Mouse (Mus musculus) limb, embryonic 12.5 days (tissue): ENCODE results near the gene Dgkh. TPM values are rescaled to one million over a fixed set of nuclear protein-coding genes. Genes with fewer than 3 reads are reported as not detected.
"Not testable (repeated sequence)": the region's sequence is repeated elsewhere in the genome, so short reads cannot be mapped to it uniquely, and the experiment has no call there.

Source experiments
- ATAC-seq: fragments of 200-750 bp; cut with Nextera tagmentation; 2 replicates; pipeline ENCODE4 v1.8.0; 2017; ENCODE audit warnings: low read depth, moderate TSS enrichment; ENCODE audit not compliant: insufficient number of reproducible peaks, insufficient read depth, low FRiP score, low TSS enrichment
- H3K27ac ChIP-seq: fragments of 300-500 bp; sonication (generic); 2 replicates; pipeline ENCODE4 v1.5.1; 2016; ENCODE audit warnings: mild to moderate bottlenecking, moderate library complexity
- H3K27me3 ChIP-seq: fragments of 300-500 bp; sonication (generic); 2 replicates; pipeline ENCODE4 v1.6.1; 2016; ENCODE audit warnings: mild to moderate bottlenecking, moderate library complexity
- H3K36me3 ChIP-seq: fragments of 300-500 bp; sonication (generic); 2 replicates; pipeline ENCODE4 v1.6.1; 2016; ENCODE audit warnings: mild to moderate bottlenecking, moderate library complexity
- H3K4me1 ChIP-seq: fragments of 300-500 bp; sonication (generic); replicated peaks from 2 replicates; pipeline ENCODE4 v1.6.1; 2016
- H3K4me2 ChIP-seq: fragments of 300-500 bp; sonication (generic); 2 replicates; pipeline ENCODE4 v1.6.1; 2016; ENCODE audit warnings: mild to moderate bottlenecking, moderate library complexity
- H3K4me3 ChIP-seq: fragments of 300-500 bp; sonication (generic); replicated peaks from 2 replicates; pipeline ENCODE4 v1.5.1; 2016; ENCODE audit warnings: mild to moderate bottlenecking
- H3K9ac ChIP-seq: fragments of 300-500 bp; sonication (generic); replicated peaks from 2 replicates; pipeline ENCODE4 v1.6.1; 2016; ENCODE audit warnings: mild to moderate bottlenecking, moderate library complexity
- H3K9me3 ChIP-seq: fragments of 300-500 bp; sonication (generic); 2 replicates; pipeline ENCODE4 v1.6.1; 2016; ENCODE audit warnings: mild to moderate bottlenecking, moderate library complexity
- WGBS: fragments of 180-500 bp; shearing (Covaris S2); methylation state at CpG from one replicate; pipeline ENCODE4 v1.1.7; 2016; 5-methylcytosine and 5-hydroxymethylcytosine counted together
- polyA plus RNA-seq: library from polyadenylated mRNA; unstranded; fragments of >200 nt; fragmentation: Nextera tagmentation; extraction: Ambion mirVana; gene quantifications from 2 replicates; pipeline ENCODE4 v1.2.1, GENCODE M21; 2016

Gene Dgkh
- polyA plus RNA-seq, 1 experiment from 2014 or later, result 2.6 TPM

GRCm38 (mm10) chr14:78747454-78747853 lies 14.9 kb upstream of the Dgkh start:
- H3K4me2 ChIP-seq, result no peak overlapping the region
- no peaks in the 10 kb centered on the region for H3K9me3 ChIP-seq
- WGBS, result 81% methylated on average over 3 of the region's 3 CpGs
- no peak overlapping the region for H3K9ac ChIP-seq
- no peak for ATAC-seq
- no peak overlapping the region for H3K4me3 ChIP-seq
- no peaks in the 10 kb centered on the region for H3K27me3 ChIP-seq
- no peaks in the 10 kb centered on the region for H3K36me3 ChIP-seq
- H3K27ac ChIP-seq, result no peak overlapping the region
- H3K4me1 ChIP-seq, result no peaks in the 10 kb centered on the region

DNA sequence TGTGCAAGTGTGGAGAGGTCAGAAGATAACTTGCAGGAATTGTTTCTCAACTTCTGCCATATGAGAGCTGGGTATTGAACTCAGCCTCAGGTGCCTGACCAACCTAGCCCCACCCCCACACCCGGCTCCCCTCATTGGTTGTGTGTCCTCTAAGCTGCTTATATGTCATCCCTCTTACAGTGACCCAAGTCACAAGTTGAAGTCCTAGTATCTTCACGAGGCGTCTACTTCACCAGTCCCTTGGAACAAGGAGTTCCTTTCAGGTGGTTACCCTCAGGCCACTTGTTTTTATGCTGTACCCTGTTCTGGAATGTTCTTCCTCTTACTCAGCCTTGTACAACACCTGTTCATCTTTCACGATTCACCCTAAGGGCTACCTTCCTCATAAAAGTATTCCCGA lies 2.0 kb upstream of the Dgkh start:
- H3K4me2 ChIP-seq, result no peak overlapping the region
- H3K9ac ChIP-seq, result no peak overlapping the region
- H3K9me3 ChIP-seq, result no peaks in the 10 kb centered on the region
- peaks cover 11% of the 10 kb centered on the region for H3K4me1 ChIP-seq
- ATAC-seq, result no peak
- no peak overlapping the region for H3K4me3 ChIP-seq
- no peak overlapping the region for H3K27ac ChIP-seq
- WGBS, result 46% methylated on average over 5 of the region's 5 CpGs
- H3K36me3 ChIP-seq, result no peaks in the 10 kb centered on the region
- H3K27me3 ChIP-seq, result peaks cover 51% of the 10 kb centered on the region

GRCm38 (mm10) chr14:78734203-78734602 lies 1.6 kb upstream of the Dgkh start:
- H3K27me3 ChIP-seq, result peaks cover 51% of the 10 kb centered on the region
- not testable (repeated sequence) for H3K9ac ChIP-seq, H3K27ac ChIP-seq, H3K36me3 ChIP-seq, H3K4me3 ChIP-seq, H3K4me2 ChIP-seq, ATAC-seq, H3K9me3 ChIP-seq
- peaks cover 11% of the 10 kb centered on the region for H3K4me1 ChIP-seq
- WGBS, result 40% methylated on average over 5 of the region's 5 CpGs

DNA sequence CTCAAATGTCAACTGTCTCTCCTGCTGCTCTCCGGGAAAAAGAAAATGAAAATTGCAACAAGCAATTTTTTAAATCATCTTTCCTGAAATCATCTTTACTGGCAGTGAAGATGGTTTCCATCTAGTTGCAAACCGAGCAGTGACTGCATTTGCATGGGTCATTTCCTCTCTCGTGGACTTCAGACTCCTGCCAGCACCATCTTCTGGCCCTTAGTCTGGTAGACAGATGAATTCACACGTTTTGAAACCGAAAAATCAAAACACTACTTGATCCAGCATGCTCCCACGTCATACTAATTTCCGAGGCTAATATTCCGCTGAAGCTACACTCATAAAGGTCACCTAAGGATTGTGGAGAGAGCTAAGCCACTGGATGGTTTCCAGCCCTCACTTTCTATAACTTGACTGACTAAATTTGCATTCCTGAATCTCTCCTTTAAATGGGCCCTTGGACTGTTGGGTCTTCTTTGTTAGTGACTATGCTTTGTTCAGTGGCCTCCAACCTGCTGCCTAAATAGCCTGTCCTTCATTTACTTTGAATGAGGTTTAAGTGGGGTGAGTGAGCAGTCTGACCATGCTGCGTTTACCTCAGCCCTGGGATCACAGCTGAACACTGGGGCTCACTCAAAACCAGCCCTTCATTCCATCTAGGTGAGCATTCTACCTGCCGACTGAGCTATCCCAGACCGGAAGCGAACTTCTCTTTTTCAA lies 945 bp upstream of the Dgkh start:
- WGBS, result 25% methylated on average over 12 of the region's 12 CpGs
- Histone ChIP-seq H3K4me2 (peak overlapping the region; percentile 97), H3K9me3 (no peaks in the 10 kb centered on the region), H3K4me1 (peaks cover 11% of the 10 kb centered on the region), H3K27ac (no peak overlapping the region), H3K9ac (peak overlapping the region; percentile 78; the same call in 1 of the 2 replicates), H3K36me3 (no peaks in the 10 kb centered on the region), H3K27me3 (peaks cover 51% of the 10 kb centered on the region), H3K4me3 (peak overlapping the region; percentile 77)
- ATAC-seq, result no peak

- no peak overlapping the region for H3K27ac ChIP-seq
- peaks cover 11% of the 10 kb centered on the region for H3K4me1 ChIP-seq
- H3K9ac ChIP-seq, result peak overlapping the region; percentile 78
- no peaks in the 10 kb centered on the region for H3K9me3 ChIP-seq
- peak overlapping the region; percentile 97 for H3K4me2 ChIP-seq
- H3K27me3 ChIP-seq, result peaks cover 51% of the 10 kb centered on the region
- no peaks in the 10 kb centered on the region for H3K36me3 ChIP-seq
- peak; percentile 37; the same call in 1 of the 2 replicates for ATAC-seq
- H3K4me3 ChIP-seq, result peak overlapping the region; percentile 77
- under 1% methylated on average over 43 of the region's 90 CpGs for WGBS
Observed at GRCm38 (mm10) chr14:78731852-78732616, 542 bp downstream of the Dgkh start.

DNA sequence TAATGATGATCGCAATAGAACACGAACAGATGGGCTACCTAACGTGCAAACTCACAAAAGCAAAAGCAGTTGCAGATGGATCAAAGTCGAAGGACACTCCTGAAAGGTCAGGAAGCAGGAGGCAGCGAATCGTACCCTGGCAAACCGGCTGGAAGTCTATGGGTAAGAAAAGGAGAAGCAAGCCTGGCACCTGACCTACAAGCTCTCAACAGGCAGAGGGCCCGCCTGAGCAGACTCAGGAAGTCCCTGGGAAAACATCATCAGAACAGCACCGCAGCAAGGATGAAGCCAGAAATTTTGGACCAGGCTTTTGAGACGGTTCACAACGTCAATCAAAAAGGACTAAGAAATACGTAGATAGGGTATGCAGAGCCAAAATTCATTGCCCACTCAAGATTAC lies 1.3 kb downstream of the Dgkh start:
- Histone ChIP-seq H3K36me3 (no peaks in the 10 kb centered on the region), H3K27ac (no peak overlapping the region), H3K4me2 (peak overlapping the region; percentile 97), H3K4me3 (peak overlapping the region; percentile 77), H3K9ac (peak overlapping the region; percentile 78; the same call in 1 of the 2 replicates), H3K4me1 (peaks cover 11% of the 10 kb centered on the region), H3K9me3 (no peaks in the 10 kb centered on the region), H3K27me3 (peaks cover 56% of the 10 kb centered on the region)
- no peak for ATAC-seq
- 10% methylated on average over 12 of the region's 12 CpGs for WGBS

DNA sequence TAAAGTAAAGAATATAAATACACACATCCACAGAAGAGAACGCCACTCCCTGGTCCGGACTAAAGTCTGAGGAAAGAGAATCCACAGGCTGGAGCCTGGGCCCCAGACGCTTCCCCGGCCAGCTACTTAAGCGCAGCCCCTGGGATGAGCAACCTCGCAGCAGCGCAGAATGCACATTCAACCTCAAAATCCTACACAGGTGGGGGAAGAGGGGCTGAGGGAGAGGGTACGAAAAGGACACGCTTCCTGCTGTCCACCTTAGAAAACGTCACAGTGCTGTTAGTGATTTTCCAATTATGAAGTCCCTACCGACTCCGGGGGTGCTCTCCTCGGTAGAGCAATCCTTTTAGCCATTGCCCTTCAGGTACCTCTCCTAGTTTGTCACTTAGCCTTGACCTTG lies 6.6 kb downstream of the Dgkh start:
- H3K27me3 ChIP-seq, result peaks cover 27% of the 10 kb centered on the region
- no peak for ATAC-seq
- H3K4me1 ChIP-seq, result peaks cover 14% of the 10 kb centered on the region
- peak overlapping the region; percentile 97 for H3K4me2 ChIP-seq
- no peaks in the 10 kb centered on the region for H3K9me3 ChIP-seq
- no peak overlapping the region for H3K27ac ChIP-seq
- WGBS, result 14% methylated on average over 13 of the region's 13 CpGs
- no peak overlapping the region for H3K9ac ChIP-seq
- peak overlapping the region; percentile 69 for H3K4me3 ChIP-seq
- no peaks in the 10 kb centered on the region for H3K36me3 ChIP-seq

DNA sequence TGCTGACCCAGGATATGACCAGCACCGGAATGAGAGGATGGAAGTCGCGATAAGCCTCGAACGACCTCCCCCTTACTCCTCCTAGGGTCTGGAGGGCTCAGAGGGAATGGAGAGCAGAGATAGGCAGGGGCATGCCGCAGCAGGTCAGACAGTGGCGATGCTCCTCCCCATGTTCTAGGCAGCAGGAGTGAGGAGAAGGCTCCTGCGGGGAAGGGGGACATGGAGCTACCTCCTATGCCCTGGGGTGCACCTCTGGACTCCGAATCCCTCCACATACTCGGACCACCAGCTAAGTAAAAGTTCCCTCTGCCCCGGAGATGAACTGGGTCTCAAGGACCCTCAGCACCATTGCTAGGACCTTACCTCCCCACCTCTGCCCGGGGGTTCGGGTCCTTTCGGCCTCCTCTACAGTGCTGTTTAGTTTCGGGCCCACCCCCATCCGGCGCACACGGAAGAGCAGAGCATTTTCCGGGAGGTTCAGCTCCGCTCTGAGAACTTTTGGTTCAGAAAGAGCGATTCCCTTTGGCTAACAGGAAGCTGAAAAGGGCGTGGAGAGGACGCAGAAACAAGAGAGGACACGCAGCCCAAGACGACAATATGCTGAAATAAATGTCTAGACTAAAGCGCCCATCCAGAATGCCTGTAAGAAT lies 7.1 kb downstream of the Dgkh start:
- H3K27me3 ChIP-seq, result peaks cover 22% of the 10 kb centered on the region

DNA sequence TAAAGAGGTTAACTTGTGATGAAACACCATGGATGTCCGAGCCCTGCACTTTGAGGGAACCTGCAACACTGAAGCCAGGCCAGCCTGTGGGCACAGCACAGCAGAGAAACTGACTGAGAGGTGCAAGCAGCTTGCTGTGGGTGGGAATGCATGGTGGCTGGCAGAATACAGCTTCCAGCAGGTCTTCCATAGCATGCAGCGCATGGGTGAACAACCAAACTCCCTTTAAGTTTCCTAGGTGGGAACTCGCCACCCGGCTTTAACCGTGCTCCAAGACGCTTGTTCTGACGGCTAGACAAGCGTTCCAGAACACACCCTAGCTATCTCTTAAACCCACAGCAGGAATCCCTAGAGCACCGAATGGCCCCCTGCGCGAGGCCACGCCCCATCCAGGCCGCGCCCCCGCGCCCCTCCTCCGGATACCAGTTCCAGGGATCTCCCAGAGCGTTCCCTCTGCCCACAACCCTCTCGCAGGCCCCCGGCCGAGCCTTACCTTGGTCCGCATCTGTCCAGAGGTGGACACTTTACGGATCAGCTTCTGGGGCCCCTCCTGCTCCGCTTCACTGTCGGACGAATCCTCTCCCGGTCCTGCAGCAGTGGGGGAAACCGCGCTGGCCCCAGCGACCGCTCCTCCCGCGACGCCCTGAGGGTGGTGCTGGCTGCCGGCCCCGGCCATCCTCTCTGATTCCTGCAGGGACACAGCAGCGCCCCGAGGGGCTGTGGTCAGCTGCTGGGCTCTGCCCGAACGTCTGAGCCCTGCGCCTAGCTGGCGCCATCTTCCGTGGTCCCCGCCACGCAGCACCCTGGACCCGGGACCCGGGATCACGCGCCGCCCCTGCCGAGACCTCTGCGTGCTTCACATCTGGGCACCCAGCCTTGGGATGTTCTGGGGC lies 7.9 kb downstream of the Dgkh start:
- 2% methylated on average over 52 of the region's 52 CpGs for WGBS
- Histone ChIP-seq H3K9ac (peak overlapping the region; percentile 71), H3K4me2 (peak overlapping the region; percentile 97), H3K36me3 (no peaks in the 10 kb centered on the region), H3K4me1 (peaks cover 14% of the 10 kb centered on the region), H3K4me3 (peak overlapping the region; percentile 69), H3K27ac (0 out of 2 replicates have a peak overlapping the region, but pooled peaks have one; percentile 47), H3K27me3 (peaks cover 16% of the 10 kb centered on the region), H3K9me3 (no peaks in the 10 kb centered on the region)
- peak; percentile 71; the same call in 1 of the 2 replicates for ATAC-seq

More for the DNA sequence above, 7.1 kb downstream of the Dgkh start:
- 2% methylated on average over 26 of the region's 26 CpGs for WGBS
- Histone ChIP-seq H3K9ac (peak overlapping the region; percentile 71), H3K4me3 (peak overlapping the region; percentile 69), H3K27ac (no peak overlapping the region), H3K4me1 (peaks cover 14% of the 10 kb centered on the region), H3K9me3 (no peaks in the 10 kb centered on the region), H3K4me2 (peak overlapping the region; percentile 97), H3K36me3 (no peaks in the 10 kb centered on the region)
- ATAC-seq, result peak; percentile 37; the same call in 1 of the 2 replicates

- ATAC-seq, H3K9me3 ChIP-seq, H3K36me3 ChIP-seq, H3K4me2 ChIP-seq, H3K27ac ChIP-seq, H3K9ac ChIP-seq, H3K4me3 ChIP-seq: not testable (repeated sequence)
- Histone ChIP-seq H3K4me1 (peaks cover 14% of the 10 kb centered on the region), H3K27me3 (peaks cover 16% of the 10 kb centered on the region)
- WGBS, result 91% methylated on average over 4 of the region's 4 CpGs
Observed at GRCm38 (mm10) chr14:78723655-78724054, 8.9 kb downstream of the Dgkh start.
